Mouse (Mus musculus): ENCODE data around the gene Rbpms2. TPM values are rescaled to one million over a fixed set of nuclear protein-coding genes. Genes with fewer than 3 reads are reported as not detected.

Gene Rbpms2
- polyA plus RNA-seq, 1 experiment from 2014 or later, result 8.9 TPM

- Histone ChIP-seq H3K27ac (replicated peaks) (no peak overlapping the region), H3K9me3 (replicated peaks) (no peaks in the 10 kb centered on the region), H3K27me3 (no peaks in the 10 kb centered on the region), H3K4me1 (no peaks in the 10 kb centered on the region), H3K36me3 (peaks cover 83% of the 10 kb centered on the region), H3K9ac (no peak overlapping the region), H3K4me2 (replicated peaks) (no peak overlapping the region), H3K4me3 (replicated peaks) (no peak overlapping the region)
- ATAC-seq (ENCODE audit: insufficient number of reproducible peaks, low FRiP score, low TSS enrichment, low read depth), result no peak
Observed at GRCm38 (mm10) chr9:65697992-65698391, 68.5 kb downstream of the Rbpms2 start.

GRCm38 (mm10) chr9:65700504-65700903, 71.1 kb downstream of the Rbpms2 start:
- Histone ChIP-seq H3K27ac (replicated peaks) (no peak overlapping the region), H3K4me3 (replicated peaks) (no peak overlapping the region), H3K9me3 (replicated peaks) (no peaks in the 10 kb centered on the region), H3K4me1 (no peaks in the 10 kb centered on the region), H3K36me3 (peaks cover 75% of the 10 kb centered on the region), H3K9ac (no peak overlapping the region), H3K4me2 (replicated peaks) (no peak overlapping the region), H3K27me3 (no peaks in the 10 kb centered on the region)
- 81% methylated on average over 6 of the region's 6 CpGs for WGBS
- ATAC-seq (ENCODE audit: insufficient number of reproducible peaks, low FRiP score, low TSS enrichment, low read depth), result no peak

GRCm38 (mm10) chr9:65702286-65702685, 72.8 kb downstream of the Rbpms2 start:
- Histone ChIP-seq H3K9me3 (replicated peaks) (no peaks in the 10 kb centered on the region), H3K27ac (replicated peaks) (no peak overlapping the region), H3K4me2 (replicated peaks) (no peak overlapping the region), H3K4me3 (replicated peaks) (no peak overlapping the region), H3K9ac (no peak overlapping the region), H3K36me3 (peaks cover 60% of the 10 kb centered on the region), H3K27me3 (no peaks in the 10 kb centered on the region), H3K4me1 (no peaks in the 10 kb centered on the region)
- ATAC-seq (ENCODE audit: insufficient number of reproducible peaks, low FRiP score, low TSS enrichment, low read depth), result no peak
- WGBS, result 87% methylated on average over 9 of the region's 9 CpGs

DNA sequence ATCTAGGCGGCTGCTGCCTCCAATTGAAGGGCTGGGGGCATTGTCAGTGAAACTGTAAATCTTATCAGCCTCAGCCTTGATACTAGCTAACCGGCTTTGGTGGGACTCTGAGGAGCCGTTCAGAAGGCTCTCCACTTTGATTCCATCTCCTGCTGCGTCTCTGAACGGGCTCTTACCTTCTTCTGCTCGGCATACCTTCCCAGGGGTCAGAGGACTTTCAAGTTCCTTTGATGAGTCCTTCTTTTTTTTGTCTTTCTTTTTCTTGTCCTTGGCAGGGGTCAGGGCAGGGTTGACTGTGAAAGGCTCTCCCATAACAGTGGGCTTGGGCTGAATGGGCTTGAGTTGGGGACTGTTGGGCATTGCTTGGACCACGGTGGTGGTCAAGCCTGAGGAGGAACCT, 73.8 kb downstream of the Rbpms2 start:
- H3K4me3 ChIP-seq (replicated peaks), result no peak overlapping the region
- no peak overlapping the region for H3K27ac ChIP-seq (replicated peaks)
- ATAC-seq (ENCODE audit: insufficient number of reproducible peaks, low FRiP score, low TSS enrichment, low read depth), result no peak
- no peaks in the 10 kb centered on the region for H3K4me1 ChIP-seq
- H3K9ac ChIP-seq, result no peak overlapping the region
- H3K27me3 ChIP-seq, result no peaks in the 10 kb centered on the region
- no peak overlapping the region for H3K4me2 ChIP-seq (replicated peaks)
- WGBS, result 90% methylated on average over 7 of the region's 7 CpGs
- H3K36me3 ChIP-seq, result peaks cover 51% of the 10 kb centered on the region
- H3K9me3 ChIP-seq (replicated peaks), result no peaks in the 10 kb centered on the region

DNA sequence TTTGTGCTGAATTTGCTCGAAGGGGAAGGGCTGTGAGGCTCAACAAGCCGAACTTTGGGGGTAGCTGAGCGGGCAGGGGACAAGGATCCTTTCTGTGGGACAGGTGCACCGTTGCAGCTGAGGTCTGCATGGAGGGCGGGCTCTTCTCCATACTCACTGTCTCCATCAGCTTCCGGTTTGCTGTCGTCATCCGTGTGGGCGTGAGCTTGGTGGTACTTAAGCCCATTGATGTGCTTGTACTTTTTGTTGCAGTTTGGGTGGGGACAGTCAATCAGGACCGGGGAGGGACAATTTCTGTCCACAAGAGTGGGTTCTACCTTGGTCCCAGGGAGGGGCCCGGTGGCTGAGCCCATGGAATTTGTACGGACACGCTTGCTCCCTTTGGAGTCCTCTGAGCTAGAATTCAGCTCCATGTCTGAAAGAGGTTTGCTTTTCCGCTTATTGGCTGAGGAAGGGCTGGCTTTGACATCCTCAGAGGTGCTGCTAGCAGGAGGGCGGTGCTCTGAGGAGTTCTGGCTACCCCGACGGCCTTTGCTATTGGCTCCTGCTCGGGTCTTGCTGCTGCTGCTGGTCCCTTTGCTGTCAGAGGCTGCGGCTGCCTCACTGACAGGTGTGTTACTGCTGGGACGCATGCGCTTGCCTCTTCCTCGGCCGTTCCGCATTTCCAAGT, 74.6 kb downstream of the Rbpms2 start:
- Histone ChIP-seq H3K36me3 (peaks cover 43% of the 10 kb centered on the region), H3K4me2 (replicated peaks) (no peak overlapping the region), H3K4me1 (no peaks in the 10 kb centered on the region), H3K4me3 (replicated peaks) (no peak overlapping the region), H3K27me3 (no peaks in the 10 kb centered on the region), H3K9ac (no peak overlapping the region), H3K27ac (replicated peaks) (no peak overlapping the region), H3K9me3 (replicated peaks) (no peaks in the 10 kb centered on the region)
- WGBS, result 89% methylated on average over 24 of the region's 24 CpGs
- ATAC-seq (ENCODE audit: insufficient number of reproducible peaks, low FRiP score, low TSS enrichment, low read depth), result no peak

Other genes starting within 250 kb of the Rbpms2 start
- 1.2 and 1.5 TPM in 2 replicates for gene Kbtbd13, start 238.0 kb upstream of the Rbpms2 start, polyA plus RNA-seq (2015; fragmentation: Nextera tagmentation; extraction: Ambion mirVana)
- 8.6 and 8.7 TPM in 2 replicates for gene Rasl12, start 231.1 kb upstream of the Rbpms2 start, polyA plus RNA-seq (2015; fragmentation: Nextera tagmentation; extraction: Ambion mirVana)
- gene Slc51b, start 206.7 kb upstream of the Rbpms2 start, polyA plus RNA-seq (2015; fragmentation: Nextera tagmentation; extraction: Ambion mirVana), result not detected in 2 replicates
- gene Mtfmt, start 193.9 kb upstream of the Rbpms2 start, polyA plus RNA-seq (2015; fragmentation: Nextera tagmentation; extraction: Ambion mirVana), result 20.6 and 21.3 TPM in 2 replicates
- gene Spg21, start 168.7 kb upstream of the Rbpms2 start, polyA plus RNA-seq (2015; fragmentation: Nextera tagmentation; extraction: Ambion mirVana), result 144 and 153 TPM in 2 replicates
- gene Ankdd1a, start 109.5 kb upstream of the Rbpms2 start, polyA plus RNA-seq (2015; fragmentation: Nextera tagmentation; extraction: Ambion mirVana), result 0.32 and 0.51 TPM in 2 replicates
- 15.0 and 16.0 TPM in 2 replicates for gene Plekho2, start 49.6 kb upstream of the Rbpms2 start, polyA plus RNA-seq (2015; fragmentation: Nextera tagmentation; extraction: Ambion mirVana)
- 10.8 and 11.5 TPM in 2 replicates for gene Pif1, start 42.5 kb upstream of the Rbpms2 start, polyA plus RNA-seq (2015; fragmentation: Nextera tagmentation; extraction: Ambion mirVana)
- 304 and 311 TPM in 2 replicates for gene Oaz2, start 38.4 kb downstream of the Rbpms2 start, polyA plus RNA-seq (2015; fragmentation: Nextera tagmentation; extraction: Ambion mirVana)
- 7.9 and 8.5 TPM in 2 replicates for gene Zfp609, start 197.9 kb downstream of the Rbpms2 start, polyA plus RNA-seq (2015; fragmentation: Nextera tagmentation; extraction: Ambion mirVana)

Measured in embryonic facial prominence, embryonic 15.5 days (tissue).